Mouse (Mus musculus) lung, postnatal 14 days (tissue): ENCODE measurements at regions not wholly inside any gene's neighbourhood (a gene's known extent, or its start where the extent isn't known, plus 50 kb on each side); places are given as distances from the start of the nearest gene placed in this dataset.

Experiments
- DNase-seq: peaks from one replicate; pipeline ENCODE4 v3.0.0; 2021

DNA sequence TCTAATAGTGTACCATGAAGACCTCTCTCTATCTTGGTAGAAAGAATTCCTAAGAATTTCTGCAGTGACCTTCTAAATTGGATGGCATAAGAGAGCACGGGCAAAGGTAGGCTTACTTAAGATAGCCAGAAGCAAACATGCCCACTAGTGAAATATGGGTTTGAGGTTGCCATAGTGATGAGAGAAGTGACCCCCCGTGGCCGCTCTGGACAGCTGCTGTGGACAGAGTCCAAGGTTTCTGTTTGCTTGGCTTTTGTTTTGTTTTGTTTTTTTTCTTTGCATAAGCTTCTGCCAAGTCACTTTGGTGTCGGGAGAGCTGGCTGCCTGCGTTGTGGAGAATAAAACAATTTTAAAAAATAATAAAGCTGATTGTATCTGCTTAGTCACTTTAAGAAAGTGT, 151.8 kb upstream of the Cdh4 start:
- no peak for DNase-seq

DNA sequence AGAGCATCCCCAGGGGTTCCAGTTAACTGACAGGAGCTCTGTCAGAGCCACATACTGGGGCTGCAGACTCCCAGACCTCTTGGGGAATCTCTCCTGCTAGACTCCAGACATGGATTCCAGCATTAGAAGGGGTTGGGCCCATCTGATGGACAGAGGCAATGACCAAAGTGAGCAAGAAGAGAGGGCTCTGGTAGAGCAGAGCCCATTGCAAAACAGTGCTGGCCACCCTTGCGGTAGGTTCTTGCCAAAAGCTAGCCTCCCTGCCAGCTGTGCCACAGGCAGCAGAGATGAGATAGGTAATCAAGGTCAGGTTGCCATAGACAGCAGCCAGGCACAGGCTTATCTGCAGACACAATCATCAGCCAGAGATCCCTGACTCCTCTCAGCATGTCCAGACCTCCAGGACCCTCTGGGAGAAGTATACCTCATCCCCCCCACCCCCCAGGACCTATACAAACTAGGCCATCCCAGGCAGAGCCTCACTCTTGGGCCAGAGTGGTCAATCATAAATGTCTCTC, 151.1 kb upstream of the Cdh4 start:
- DNase-seq: no peak

DNA sequence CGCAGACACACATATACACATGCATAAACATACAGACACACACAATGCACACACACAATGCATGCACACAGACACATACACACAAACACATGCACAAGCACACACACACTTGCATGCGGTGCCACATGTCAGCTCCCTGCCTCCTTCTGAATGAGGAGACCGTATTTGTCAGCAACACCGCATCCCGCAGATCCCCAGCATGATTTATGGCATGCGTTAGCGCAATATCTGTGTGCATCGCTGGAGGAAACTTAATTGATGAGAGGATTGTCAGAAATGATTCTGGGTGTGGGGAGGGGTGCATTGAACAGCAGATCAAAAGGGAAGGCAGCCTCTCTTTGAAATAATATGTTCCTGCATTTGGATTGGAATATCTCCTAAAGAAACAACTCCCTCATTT, 150.3 kb upstream of the Cdh4 start:
- no peak for DNase-seq

DNA sequence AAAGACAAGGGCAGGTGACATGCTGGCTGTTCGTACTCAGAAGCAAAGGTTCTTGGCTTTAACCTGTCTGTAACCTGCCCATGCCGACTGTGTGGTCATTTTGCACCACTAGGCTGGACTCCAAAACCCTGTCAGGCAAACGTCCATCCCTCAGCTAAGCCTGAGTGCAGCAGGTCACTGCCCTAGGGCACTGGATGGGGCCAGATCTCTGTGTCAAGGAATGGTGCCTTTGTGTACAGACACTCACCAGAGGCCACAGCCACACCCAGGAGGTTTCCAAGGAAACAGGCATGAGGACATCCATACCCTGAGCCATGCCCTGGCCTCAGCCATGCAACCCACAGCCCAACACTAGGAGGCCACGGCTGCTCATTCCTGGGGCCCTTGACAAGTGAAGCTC, 149.7 kb upstream of the Cdh4 start:
- DNase-seq: no peak

DNA sequence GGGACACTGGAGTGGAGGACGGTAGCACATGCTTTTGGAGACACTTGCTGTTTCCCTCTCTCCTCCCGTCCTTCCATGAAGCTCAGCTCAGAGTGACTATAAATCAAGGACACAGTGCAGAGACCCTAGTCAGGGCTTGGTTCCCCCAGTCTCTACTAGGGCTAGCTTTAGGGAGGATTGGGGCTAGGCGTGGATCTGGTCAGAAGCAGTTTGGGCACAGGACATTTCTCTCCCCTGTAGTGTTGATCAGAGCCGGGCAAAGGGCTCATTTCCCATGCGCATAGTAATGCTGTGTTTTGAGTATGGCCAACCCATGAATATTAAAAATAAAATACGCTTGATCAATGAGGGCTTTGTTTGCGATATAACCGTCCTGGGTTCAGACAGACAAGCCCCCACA, 149.1 kb upstream of the Cdh4 start:
- DNase-seq: no peak

DNA sequence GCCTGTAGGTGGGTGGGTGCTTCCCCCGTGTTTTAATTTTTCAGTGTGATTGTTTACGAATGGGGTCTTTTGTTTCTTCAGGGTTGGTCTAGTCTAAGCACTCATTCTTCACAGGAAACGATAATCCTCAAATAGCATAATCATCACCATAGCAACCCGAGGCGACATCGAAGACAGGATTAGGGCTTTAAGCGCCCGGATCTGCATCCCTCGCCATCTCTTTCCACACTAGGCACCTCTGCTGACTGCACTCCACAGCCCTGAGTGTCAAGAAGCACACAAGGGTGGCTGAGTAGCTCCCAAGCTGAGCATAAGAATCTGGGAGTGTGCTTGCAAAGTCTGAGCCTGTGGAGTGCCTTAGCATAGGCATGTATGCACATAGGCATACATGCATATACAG, 145.2 kb upstream of the Cdh4 start:
- DNase-seq: no peak

DNA sequence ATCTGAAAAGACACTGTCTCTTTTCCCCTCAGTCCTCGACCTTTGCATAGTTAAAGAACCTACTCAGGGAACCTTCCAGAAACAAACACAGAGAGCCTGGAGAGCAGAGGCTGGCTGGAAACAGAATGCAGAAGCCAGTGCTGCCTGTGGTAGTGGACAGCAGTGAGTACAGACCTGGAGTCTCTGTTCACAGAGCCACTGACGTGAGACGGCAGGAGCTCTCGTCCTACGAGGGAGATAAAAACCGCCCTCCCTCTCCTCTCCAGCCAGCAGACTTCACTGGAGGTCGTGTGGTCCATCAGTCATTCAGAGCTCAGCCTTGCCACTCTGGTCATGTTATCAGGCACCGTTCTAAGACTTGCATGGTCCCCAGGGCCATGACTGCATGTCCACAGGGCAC, 138.5 kb upstream of the Cdh4 start:
- DNase-seq: no peak

DNA sequence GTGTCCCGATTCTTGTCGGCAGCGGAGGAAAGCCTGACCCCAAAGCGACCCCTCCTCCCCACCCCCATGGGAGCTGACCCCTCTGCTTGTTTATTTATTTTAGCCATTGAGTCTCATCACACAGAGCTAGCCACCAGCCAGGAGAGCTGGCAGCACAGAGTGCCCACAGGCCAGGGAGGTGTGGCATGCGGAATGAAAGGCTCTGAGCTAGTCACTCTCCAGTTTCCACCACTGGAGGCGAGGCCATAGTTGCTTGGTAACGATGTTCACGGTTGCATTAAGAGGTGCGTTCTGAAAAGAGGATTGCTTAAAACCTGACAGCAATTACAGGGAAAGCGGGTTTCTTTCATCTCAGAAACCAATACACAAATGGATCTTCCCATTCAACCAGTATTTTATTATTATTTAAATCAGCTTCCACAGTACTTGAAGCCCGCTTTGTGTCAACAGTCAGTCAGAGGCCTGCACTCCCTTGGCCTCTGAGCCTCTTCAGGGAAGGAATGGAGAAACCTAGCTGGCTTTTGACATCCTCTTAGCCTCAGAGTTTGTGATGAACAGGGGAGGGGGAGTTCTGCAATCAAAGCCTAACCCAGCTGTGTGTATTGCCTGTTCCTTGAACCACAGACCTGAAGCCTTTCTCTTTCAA, 134.8 kb upstream of the Cdh4 start:
- no peak for DNase-seq

DNA sequence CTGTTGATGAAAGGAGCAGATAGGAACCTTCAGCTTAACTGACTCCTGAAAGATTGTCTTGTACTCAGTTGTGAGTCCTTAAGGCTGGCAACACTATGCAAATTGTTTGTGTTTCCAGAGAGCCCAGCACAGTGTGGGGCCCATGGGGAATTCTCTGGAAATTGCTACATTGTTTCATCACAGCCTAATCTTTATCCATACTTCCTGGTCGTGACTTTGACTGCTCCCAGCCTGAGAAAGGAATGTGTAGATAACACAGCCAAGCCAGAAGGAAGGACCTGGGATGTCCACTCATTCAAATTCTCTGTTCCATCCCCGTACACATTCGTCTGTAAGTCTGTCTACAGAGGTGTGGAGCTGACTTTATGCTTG, 134.3 kb upstream of the Cdh4 start:
- DNase-seq: no peak

DNA sequence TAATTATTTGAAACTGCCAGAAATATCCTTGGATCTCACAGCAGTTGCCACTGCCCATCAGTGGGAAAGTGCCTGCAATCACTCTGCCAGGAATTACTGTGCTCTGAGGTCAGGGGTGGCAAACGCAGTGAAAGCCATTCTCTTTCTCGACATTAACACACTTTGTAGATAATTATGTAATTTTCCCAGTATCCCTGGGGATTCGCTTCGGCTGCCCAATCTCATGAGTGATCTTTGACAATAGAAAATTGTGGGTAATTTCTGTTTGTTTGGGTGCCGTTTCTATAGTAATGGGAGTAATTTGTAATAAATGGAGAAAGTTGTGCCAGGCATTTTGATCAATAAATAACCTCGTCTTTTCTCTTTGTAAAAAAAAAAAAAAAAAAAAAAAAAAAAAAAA, 124.2 kb upstream of the Cdh4 start:
- DNase-seq: no peak

DNA sequence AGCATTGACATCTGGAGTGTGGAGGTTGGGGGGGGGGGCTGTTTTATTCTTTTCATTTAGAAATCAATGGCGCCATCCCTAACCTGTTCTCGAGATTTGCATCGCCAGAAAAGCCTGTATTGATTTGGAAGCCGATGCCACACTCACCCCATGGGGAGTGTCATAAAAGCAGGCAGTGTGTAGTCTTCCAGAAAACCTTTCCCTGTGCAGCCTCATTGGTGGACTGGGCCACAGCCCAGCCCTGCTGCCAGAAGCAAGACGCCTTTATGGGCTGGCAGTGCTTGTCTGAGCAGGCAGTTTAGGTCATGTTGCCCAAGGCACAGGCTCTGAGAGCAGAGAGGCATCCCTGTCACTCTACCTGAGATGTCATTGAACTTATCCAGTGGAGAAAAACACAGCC, 117.0 kb upstream of the Cdh4 start:
- no peak for DNase-seq

DNA sequence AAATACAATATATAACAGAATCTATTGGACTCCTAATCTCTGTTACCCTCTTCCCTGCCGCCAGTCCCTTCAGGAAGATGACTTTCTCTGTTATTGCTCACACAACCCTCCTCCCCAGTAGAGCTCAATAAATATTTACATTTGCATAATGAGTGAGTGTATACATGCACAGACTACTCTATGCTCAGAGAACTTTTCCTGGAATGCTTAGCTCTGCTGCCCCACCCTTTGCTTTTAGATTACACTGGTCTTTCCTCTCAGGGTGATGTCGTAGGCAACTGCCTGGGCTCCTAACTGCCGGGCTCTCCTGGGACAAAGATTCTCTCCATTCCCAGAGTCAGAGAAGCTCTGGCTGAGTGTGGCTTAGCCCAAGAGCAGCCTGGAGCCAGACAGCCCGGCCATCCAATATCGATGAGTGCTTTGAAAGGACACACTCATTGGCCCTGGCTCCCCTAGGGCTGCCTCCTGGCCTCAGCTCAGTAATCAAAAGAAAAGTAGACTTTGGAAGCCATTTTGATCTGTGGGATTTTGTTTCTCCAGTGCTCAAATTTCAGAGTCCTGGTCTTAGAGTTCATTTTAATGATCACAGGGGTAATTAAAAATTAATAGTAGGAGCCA, 109.2 kb upstream of the Cdh4 start:
- DNase-seq: no peak

DNA sequence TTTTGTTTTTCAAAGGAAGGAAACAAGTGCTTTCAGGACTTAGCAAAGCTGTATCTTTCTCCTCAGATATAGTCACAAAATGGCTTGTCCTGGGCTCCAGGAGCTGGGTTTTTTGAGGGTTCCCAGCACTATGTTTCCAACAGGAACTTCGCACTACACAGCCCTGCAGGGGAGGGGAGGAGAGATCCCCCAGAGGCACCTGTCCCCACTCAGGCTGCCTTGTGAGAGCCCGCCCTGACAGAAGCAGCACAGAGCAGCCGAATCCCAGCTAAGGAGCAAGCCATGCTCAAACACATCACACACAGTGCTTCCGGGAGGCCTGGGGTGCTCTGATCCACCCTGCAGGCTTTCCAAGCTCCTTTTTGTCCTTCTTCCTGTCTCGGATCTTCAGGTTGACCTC, 108.6 kb upstream of the Cdh4 start:
- DNase-seq: no peak

DNA sequence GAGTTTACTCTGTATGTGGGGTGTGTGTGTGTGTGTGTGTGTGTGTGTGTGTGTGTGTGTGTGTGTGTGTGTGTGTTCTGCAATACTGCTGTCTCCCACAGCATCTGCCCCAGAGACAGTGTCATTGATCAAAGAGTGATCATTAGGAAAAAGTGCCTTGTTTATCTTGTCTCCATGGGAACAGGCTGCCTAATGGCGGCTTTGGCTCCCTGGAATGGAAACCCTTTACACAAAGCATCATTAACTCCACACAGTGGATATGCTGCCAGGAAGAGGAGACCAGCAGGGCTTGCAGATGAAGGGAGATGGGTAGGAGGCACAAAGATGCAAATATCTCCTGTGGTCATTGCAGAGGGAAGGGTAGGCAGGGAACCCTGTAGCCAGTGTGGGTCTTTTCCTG, 106.0 kb upstream of the Cdh4 start:
- no peak for DNase-seq

DNA sequence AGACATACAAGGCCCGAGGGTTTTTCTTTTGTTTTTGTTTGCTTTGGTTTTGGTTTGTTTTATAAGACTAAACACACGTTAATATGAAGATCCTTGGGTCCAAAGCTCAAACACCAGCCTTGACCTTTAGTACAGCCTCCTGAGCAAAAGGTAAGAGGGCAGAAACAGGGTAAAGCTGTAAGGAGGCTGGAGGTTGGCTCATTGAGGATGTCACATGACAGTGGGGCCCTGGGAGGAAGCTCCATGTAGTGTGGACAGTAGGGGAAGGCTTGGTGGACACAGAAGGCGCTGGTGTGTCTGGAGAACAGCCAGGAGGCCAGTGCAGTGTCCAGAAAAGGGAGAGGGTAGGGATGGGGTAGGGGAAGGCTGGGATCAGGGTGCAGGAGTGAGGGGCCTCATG, 89.6 kb upstream of the Cdh4 start:
- no peak for DNase-seq

DNA sequence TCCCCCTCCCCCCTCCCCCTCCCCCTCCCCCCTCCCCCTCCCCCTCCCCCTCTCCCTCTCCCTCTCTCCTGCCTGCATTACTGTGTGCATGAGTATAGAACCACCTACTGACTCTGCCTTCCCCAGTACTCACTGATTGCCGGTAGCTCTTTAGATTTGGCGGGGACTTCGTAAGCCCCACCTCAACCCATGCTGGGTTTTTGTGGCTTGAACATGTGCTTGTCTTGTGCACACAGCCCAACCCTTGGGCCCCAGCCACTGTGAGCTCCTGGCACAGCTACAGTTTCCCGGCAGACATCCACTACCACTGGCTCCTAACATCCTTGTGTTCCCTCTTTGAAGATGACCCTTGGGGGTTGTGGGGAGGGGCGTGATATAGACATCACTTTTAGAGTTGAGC, 87.4 kb upstream of the Cdh4 start:
- no peak for DNase-seq

DNA sequence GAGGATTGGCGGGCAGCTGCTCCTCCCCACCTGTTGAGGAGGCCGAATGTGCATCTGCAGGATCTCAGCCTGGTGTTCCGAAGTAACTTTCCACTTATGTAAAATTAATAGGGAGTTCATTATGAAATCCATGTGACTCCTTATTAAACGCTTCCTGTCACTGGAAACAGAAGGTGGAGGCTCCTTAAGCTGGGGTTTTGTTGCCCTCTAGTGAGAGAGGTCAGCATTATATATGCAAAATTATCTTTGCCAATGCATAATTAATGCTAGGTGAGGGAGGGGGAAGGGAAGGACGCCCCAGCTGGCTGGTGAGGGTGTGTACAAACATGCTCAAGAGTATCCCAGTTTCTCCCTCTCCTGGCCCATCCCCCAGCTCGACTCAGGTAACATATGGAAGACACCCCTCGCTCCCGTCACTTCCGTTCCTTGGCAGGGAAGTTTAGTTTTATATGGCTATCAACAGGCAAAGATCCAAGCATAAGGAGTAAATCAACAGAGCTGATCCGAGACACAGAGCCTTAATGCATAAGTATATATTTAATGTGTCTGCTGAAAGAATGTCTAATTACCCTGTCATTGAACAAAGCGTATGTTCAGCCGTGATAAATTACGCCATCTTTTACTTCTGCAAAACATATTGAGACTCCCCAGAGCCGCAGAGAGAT, 71.2 kb upstream of the Cdh4 start:
- no peak for DNase-seq

DNA sequence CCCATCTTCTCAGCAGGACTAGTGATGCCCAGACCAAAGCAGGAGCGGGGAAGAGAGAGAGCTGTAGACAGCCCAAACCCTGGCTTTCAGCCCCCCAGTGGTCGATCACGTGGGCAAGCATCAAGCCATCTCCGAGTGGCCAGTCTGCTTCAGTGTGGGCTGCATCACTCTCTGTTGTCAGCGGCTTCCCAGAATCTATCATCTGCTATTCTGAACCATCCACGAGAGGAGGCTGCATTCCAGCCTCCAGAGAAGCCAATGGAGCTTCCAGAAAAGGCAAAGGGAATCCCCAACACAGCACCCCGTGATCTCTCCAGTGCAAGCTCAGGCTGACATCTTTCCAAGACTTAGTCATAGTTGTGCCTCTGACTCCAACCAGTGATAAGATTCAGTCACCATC, 70.7 kb upstream of the Cdh4 start:
- no peak for DNase-seq

DNA sequence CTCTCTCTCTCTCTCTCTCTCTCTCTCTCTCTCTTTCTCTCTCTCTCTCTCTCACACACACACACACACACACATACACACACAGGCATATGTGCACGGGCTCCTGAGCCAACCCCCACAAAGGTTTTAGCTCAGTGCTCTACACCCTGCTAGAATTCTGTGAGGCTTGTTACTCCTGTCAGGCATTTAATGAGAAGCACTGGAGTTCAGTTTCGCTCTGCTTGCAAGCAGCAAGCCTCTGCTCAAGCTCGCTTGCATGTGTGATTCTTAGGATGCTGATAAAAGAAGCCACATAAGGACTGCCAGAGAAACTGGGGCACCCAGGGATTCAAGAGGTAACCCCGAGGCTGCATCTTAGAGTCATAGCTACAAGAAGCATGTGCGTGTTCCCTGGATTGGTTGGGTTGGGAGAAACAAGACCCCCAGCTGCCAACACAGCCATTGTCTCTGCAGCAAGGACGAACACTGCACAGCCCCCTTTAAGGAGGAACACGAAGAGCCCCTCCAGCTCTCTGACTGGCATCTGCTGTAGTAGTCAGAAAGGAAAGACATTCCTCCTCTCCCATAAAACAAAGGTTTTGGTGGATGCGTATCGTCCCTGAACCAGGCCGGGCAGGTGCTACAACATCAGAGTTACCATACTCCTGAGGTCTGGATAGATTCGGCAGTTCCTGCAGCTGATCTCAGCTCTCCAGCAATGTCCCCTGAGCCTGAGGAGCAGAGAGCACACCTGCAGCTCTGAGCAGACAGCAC, 62.4 kb upstream of the Cdh4 start:
- DNase-seq: no peak

DNA sequence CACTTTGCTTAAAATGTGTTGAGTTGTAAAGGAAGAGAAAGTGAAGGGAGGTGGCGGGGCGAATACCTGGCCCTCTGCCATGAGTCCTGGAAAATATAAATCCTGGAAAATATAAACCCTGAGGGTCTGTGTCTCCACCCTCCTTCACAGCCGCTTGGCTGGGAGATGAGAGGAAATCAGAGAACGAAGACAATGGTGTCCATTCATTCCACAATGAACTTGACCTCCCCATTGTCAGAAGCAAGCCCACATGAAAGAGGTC, 61.9 kb upstream of the Cdh4 start:
- DNase-seq: no peak

DNA sequence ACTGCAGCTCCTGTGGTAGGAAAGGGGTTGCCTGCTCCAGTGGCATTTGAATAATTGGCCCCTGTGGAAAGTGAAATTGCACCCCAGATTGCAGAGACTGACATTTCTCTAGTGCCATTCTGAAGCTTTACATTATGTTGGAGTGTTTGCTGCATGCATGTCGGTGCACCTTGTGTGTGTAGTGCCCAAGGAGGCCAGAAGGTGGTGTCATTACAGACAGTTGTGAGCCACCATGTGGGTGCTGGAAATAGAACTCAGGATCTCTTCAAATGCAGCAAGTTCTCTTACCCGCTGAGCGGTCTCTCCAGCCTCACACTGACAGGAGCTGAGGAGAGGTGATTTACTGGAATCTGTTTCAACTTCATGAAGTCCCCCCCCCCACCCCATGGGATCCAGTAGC, 60.3 kb upstream of the Cdh4 start:
- no peak for DNase-seq

DNA sequence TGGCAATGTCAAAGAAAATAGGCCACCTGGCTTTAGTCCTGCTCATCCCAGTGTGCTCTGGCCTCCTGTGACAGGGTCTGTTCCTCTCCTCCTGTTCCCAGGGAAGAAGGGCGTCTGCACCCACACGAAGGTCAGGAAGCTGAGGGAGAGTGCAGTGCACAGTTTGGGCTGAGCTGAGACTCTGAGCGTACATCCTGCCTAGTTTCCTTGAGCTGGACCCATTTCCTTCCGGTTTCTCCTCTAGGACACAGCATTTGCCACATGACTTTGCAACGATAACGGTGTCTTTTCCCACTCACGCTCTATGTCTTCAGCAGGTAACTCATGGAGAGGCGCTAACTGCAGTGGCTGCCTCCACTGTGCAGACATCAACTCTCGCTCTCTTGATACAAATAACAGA, 59.6 kb upstream of the Cdh4 start:
- peak; percentile 8 for DNase-seq

DNA sequence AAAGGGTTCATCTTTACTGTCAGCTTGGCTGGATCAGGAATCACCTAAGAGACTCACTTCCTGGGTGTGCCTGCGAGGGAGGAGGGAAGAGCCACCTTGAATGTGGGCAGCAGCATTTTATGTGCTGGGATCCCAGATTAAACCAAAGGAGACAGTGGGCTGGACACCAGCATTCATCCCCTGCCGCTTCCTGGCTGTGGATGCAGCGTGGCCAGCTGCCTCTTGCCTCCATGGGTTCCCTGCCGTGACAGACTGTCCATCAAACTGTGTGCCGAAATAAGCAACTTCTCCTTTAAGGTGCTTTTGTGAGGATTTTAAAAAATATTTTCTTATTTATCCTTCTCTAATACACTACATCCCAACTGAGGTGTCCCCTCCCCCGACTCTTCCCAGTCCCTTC, 55.4 kb upstream of the Cdh4 start:
- DNase-seq: no peak

DNA sequence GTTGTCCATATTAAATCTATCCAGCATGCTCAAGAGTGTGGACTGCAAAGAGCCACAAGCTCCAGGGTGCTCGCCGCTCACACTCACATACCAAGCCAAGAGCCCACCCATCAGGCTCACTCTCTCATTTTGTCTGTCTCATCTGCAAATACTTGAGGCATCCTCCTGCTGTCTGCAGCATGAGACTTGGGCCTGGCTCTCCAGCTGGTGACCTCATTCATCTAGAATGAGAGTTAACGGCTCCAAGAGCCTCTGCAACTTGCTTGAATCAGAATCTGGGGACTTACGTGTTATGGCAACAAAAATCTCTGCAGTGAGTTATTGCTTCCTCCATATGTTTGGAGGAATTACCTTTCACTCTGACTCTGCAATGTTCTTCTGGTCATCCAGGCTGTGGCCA, 51.7 kb upstream of the Cdh4 start:
- DNase-seq: no peak
